Mouse (Mus musculus) embryo, embryonic 10 days (tissue): Measurements from ENCODE around the gene Fam198a.
A peak's percentile ranks its signal among the peaks of the same experiment; 100 is the strongest.

ENCODE experiments used
- DNase-seq: peaks from one replicate; pipeline ENCODE4 v3.0.0-alpha.2; 2015; ENCODE audit warnings: low spot score

Gene Fam198a

DNA sequence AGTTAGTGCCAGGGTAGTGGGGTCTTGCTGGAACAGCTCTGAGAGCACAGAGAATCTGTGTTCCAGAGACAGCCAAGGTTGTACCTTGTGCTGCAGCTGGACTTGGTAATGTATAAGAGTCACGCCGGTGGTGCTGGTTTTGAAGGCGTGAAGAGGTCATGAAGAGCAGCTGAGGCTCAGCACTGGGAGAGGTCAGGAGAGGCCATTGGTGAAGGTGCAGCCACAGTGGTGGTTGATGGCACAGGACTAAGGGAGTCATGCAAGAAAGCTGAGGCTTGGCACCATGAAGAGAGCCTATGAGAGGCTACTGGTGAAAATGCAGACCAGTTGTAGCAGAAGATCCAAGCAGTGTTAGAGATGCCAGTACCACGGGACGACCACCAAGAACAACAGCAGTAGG, 70.8 kb downstream of the Fam198a start:
- no peak for DNase-seq

DNA sequence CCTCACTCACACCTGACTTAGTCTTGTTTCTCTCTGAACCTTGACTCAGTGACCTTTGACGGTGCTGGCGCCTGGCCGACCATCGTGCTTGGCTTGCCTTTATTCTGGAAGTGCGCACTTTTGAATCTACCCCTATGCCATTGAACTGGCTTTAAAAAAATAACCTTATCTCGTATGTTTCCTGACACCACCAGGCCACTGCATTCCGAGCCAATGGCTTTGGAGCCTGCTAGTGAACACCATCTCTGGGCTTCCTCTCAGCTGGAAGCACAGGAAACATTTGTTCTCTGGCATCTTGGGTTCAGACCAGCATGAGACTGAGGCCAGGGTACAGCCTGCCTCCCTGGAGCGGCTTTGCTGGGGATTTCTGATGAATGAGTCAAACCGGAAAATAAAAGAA, 72.0 kb downstream of the Fam198a start:
- DNase-seq = peak; percentile 36

GRCm38 (mm10) chr9:122023873-122024272, 73.1 kb downstream of the Fam198a start:
- no peak for DNase-seq

GRCm38 (mm10) chr9:122024419-122024818, 73.6 kb downstream of the Fam198a start:
- DNase-seq = no peak

- DNase-seq = peak; percentile 16
Measured at GRCm38 (mm10) chr9:122025855-122026590, 75.2 kb downstream of the Fam198a start.

GRCm38 (mm10) chr9:122027081-122027913, 76.5 kb downstream of the Fam198a start:
- peak; percentile 12 for DNase-seq

- DNase-seq = no peak
Measured at GRCm38 (mm10) chr9:122027914-122028745, 77.3 kb downstream of the Fam198a start.

DNA sequence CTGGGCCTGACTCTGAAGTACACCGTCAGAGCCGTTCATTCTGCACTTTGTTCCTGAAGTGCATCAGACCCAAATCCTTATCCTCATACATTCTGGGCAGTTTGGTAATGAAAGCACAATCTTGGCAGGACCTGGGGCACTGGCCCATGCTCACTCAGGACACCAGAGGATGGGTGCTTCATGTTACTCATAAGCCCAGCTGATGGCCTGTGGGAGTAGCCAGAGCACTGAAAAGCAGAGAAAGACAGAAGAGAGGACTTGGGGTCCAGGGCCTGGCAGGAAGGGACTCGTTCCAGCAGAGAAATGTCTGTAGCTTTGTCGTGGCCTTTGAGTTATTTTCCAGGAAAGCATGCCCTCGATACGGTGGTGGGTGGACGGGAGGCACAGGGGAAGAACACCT, 79.0 kb downstream of the Fam198a start:
- DNase-seq = no peak
